Mouse (Mus musculus) kidney, embryonic 16.5 days (tissue): ENCODE measurements around the gene 4921524J17Rik. TPM values are rescaled to one million over a fixed set of nuclear protein-coding genes. Genes with fewer than 3 reads are reported as not detected.

Source experiments
- ATAC-seq: fragments of 200-750 bp; cut with Nextera tagmentation; 2 replicates; pipeline ENCODE4 v1.8.0; 2017; ENCODE audit warnings: moderate TSS enrichment; ENCODE audit not compliant: low FRiP score, low TSS enrichment
- H3K27ac ChIP-seq: fragments of 300-500 bp; sonication (generic); 2 replicates; pipeline ENCODE4 v1.5.1; 2014; ENCODE audit warnings: low read length
- H3K27me3 ChIP-seq: fragments of 300-500 bp; sonication (generic); 2 replicates; pipeline ENCODE4 v1.6.1; 2014; ENCODE audit warnings: low read length, control low read depth, mixed read lengths; ENCODE audit not compliant: insufficient read depth
- H3K36me3 ChIP-seq: fragments of 300-500 bp; sonication (generic); 2 replicates; pipeline ENCODE4 v1.6.1; 2014; ENCODE audit warnings: low read length, control low read depth, mixed read lengths; ENCODE audit not compliant: insufficient read depth
- H3K4me1 ChIP-seq: fragments of 300-500 bp; sonication (generic); 2 replicates; pipeline ENCODE4 v1.6.1; 2014; ENCODE audit warnings: low read length, control low read depth, mixed read lengths; ENCODE audit not compliant: insufficient read depth
- H3K4me2 ChIP-seq: fragments of 300-500 bp; sonication (generic); replicated peaks from 2 replicates; pipeline ENCODE4 v1.6.1; 2014; ENCODE audit warnings: low read depth, low read length
- H3K4me3 ChIP-seq: fragments of 300-500 bp; sonication (generic); 2 replicates; pipeline ENCODE4 v1.5.1; 2014; ENCODE audit warnings: mild to moderate bottlenecking, low read length
- H3K9ac ChIP-seq: fragments of 300-500 bp; sonication (generic); replicated peaks from 2 replicates; pipeline ENCODE4 v1.6.1; 2014; ENCODE audit warnings: low read length
- H3K9me3 ChIP-seq: fragments of 300-500 bp; sonication (generic); 2 replicates; pipeline ENCODE4 v1.6.1; 2016; ENCODE audit warnings: low read length, control low read depth
- WGBS: fragments of 180-500 bp; shearing (Covaris S2); extraction: QIAGEN DNeasy Blood & Tissue Kit; methylation state at CpG from one replicate; pipeline ENCODE4 v1.1.7; 2014; 5-methylcytosine and 5-hydroxymethylcytosine counted together
- polyA plus RNA-seq: library from polyadenylated mRNA; unstranded; fragments of >200 nt; fragmentation: Nextera tagmentation; extraction: Ambion mirVana; gene quantifications from 2 replicates; pipeline ENCODE4 v1.2.1, GENCODE M21; 2015

Gene 4921524J17Rik
- polyA plus RNA-seq, 1 experiment from 2014 or later, result 38.8 TPM

- Histone ChIP-seq H3K27ac (no peak overlapping the region), H3K4me3 (no peak overlapping the region), H3K27me3 (no peaks in the 10 kb centered on the region), H3K4me2 (no peak overlapping the region), H3K36me3 (no peaks in the 10 kb centered on the region), H3K9ac (no peak overlapping the region), H3K4me1 (0 out of 2 replicates have a peak, but pooled peaks cover 2% of the 10 kb centered on the region), H3K9me3 (peaks cover 2% of the 10 kb centered on the region; the same call in 1 of the 2 replicates)
- ATAC-seq, result no peak
- 86% methylated on average over 8 of the region's 8 CpGs for WGBS
Observed at GRCm38 (mm10) chr8:85395681-85396431, 36.8 kb downstream of the 4921524J17Rik start.

GRCm38 (mm10) chr8:85395017-85395416 is 37.6 kb downstream of the 4921524J17Rik start:
- ATAC-seq, result no peak
- no peak overlapping the region for H3K4me2 ChIP-seq
- no peak overlapping the region for H3K9ac ChIP-seq
- no peaks in the 10 kb centered on the region for H3K27me3 ChIP-seq
- WGBS, result 78% methylated on average over 3 of the region's 3 CpGs
- 0 out of 2 replicates have a peak, but pooled peaks cover 2% of the 10 kb centered on the region for H3K4me1 ChIP-seq
- no peak overlapping the region for H3K27ac ChIP-seq
- no peak overlapping the region for H3K4me3 ChIP-seq
- H3K9me3 ChIP-seq, result peaks cover 2% of the 10 kb centered on the region; the same call in 1 of the 2 replicates
- H3K36me3 ChIP-seq, result no peaks in the 10 kb centered on the region

GRCm38 (mm10) chr8:85393199-85393598 is 39.4 kb downstream of the 4921524J17Rik start:
- Histone ChIP-seq H3K27me3 (no peaks in the 10 kb centered on the region), H3K4me2 (no peak overlapping the region), H3K27ac (no peak overlapping the region), H3K36me3 (no peaks in the 10 kb centered on the region), H3K4me1 (0 out of 2 replicates have a peak, but pooled peaks cover 2% of the 10 kb centered on the region), H3K4me3 (no peak overlapping the region), H3K9ac (no peak overlapping the region), H3K9me3 (no peaks in the 10 kb centered on the region)
- no peak for ATAC-seq
- 92% methylated on average over 6 of the region's 6 CpGs for WGBS

- no peaks in the 10 kb centered on the region for H3K27me3 ChIP-seq
- H3K27ac ChIP-seq, result no peak overlapping the region
- no peak overlapping the region for H3K4me3 ChIP-seq
- no peaks in the 10 kb centered on the region for H3K36me3 ChIP-seq
- no peaks in the 10 kb centered on the region for H3K4me1 ChIP-seq
- no peak for ATAC-seq
- no peaks in the 10 kb centered on the region for H3K9me3 ChIP-seq
- H3K9ac ChIP-seq, result no peak overlapping the region
- WGBS, result 67% methylated on average over 1 of the region's 1 CpGs
- no peak overlapping the region for H3K4me2 ChIP-seq
Observed at GRCm38 (mm10) chr8:85391438-85391837, 41.2 kb downstream of the 4921524J17Rik start.

- Histone ChIP-seq H3K4me2 (no peak within 1 kb of the TSS), H3K4me3 (no peak within 1 kb of the TSS), H3K9me3 (no peaks in the 10 kb centered on the region), H3K4me1 (no peaks in the 10 kb centered on the region; the same call in 1 of the 2 replicates), H3K9ac (no peak within 1 kb of the TSS), H3K27me3 (no peaks in the 10 kb centered on the region), H3K27ac (no peak within 1 kb of the TSS), H3K36me3 (no peaks in the 10 kb centered on the region)
- no peak for ATAC-seq
- 60% methylated on average over 6 of the region's 6 CpGs for WGBS
Observed at GRCm38 (mm10) chr8:85386205-85386604, 46.4 kb downstream of the 4921524J17Rik start, which contains the start of gene Mylk3. Gene Mylk3 (minus strand): TSS chr8:85386345.

GRCm38 (mm10) chr8:85381926-85382325 is 50.7 kb downstream of the 4921524J17Rik start:
- no peak overlapping the region for H3K4me2 ChIP-seq
- ATAC-seq, result no peak
- no peaks in the 10 kb centered on the region for H3K36me3 ChIP-seq
- H3K4me1 ChIP-seq, result peaks cover 22% of the 10 kb centered on the region
- H3K4me3 ChIP-seq, result no peak overlapping the region
- no peaks in the 10 kb centered on the region for H3K27me3 ChIP-seq
- WGBS, result 63% methylated on average over 4 of the region's 4 CpGs
- H3K9me3 ChIP-seq, result no peaks in the 10 kb centered on the region
- H3K27ac ChIP-seq, result no peak overlapping the region
- no peak overlapping the region for H3K9ac ChIP-seq

- Histone ChIP-seq H3K4me1 (peaks cover 22% of the 10 kb centered on the region), H3K4me2 (no peak overlapping the region), H3K27me3 (no peaks in the 10 kb centered on the region), H3K4me3 (no peak overlapping the region), H3K27ac (peak overlapping the region; percentile 56; the same call in 1 of the 2 replicates), H3K9ac (no peak overlapping the region), H3K36me3 (no peaks in the 10 kb centered on the region), H3K9me3 (no peaks in the 10 kb centered on the region)
- ATAC-seq, result peak; percentile 59; the same call in 1 of the 2 replicates
- WGBS, result 58% methylated on average over 8 of the region's 8 CpGs
Observed at GRCm38 (mm10) chr8:85380824-85381209, 51.8 kb downstream of the 4921524J17Rik start.

- Histone ChIP-seq H3K27ac (peak overlapping the region; percentile 11; the same call in 1 of the 2 replicates), H3K9me3 (no peaks in the 10 kb centered on the region)
Observed at GRCm38 (mm10) chr8:85380123-85380823, 52.4 kb downstream of the 4921524J17Rik start.

GRCm38 (mm10) chr8:85379142-85379781 is 53.4 kb downstream of the 4921524J17Rik start:
- Histone ChIP-seq H3K9ac (no peak overlapping the region), H3K27me3 (no peaks in the 10 kb centered on the region), H3K4me3 (no peak overlapping the region), H3K27ac (peak overlapping the region; percentile 88), H3K4me1 (peaks cover 22% of the 10 kb centered on the region), H3K9me3 (no peaks in the 10 kb centered on the region), H3K4me2 (no peak overlapping the region), H3K36me3 (no peaks in the 10 kb centered on the region)
- WGBS, result 8% methylated on average over 2 of the region's 2 CpGs
- ATAC-seq, result peak; percentile 86

More at GRCm38 (mm10) chr8:85380123-85380823, 52.4 kb downstream of the 4921524J17Rik start:
- H3K4me3 ChIP-seq, result no peak overlapping the region
- no peaks in the 10 kb centered on the region for H3K36me3 ChIP-seq
- no peaks in the 10 kb centered on the region for H3K27me3 ChIP-seq
- no peak overlapping the region for H3K4me2 ChIP-seq
- no peak for ATAC-seq
- no peak overlapping the region for H3K9ac ChIP-seq
- peaks cover 22% of the 10 kb centered on the region for H3K4me1 ChIP-seq
- WGBS, result 69% methylated on average over 10 of the region's 10 CpGs
